10 mouse cellular contexts compared by ENCODE assay signal in genomic region chr7:66409433-66409832, GRCm38 (mm10). TPM values are rescaled to one million over a fixed set of nuclear protein-coding genes. Genes with fewer than 3 reads are reported as not detected.
DNase-seq lines count a peak whose midpoint lies in the region; ATAC-seq and TF ChIP-seq lines count a peak whose summit lies in the region.
"Had no signal": no experiment of that assay in that cellular context is flagged by ENCODE, and none has a peak within 500 bp of the region (broad histone marks: within the 10 kb centered on the region; RNA-seq: fewer than 3 reads in every experiment).

No protein-coding gene starts in this region.

- no peaks in the 10 kb centered on the region for H3K36me3 ChIP-seq in kidney, postnatal 0 days (ENCODE audit: insufficient read depth, low read length)
- H3K36me3 ChIP-seq in kidney, embryonic 14.5 days (ENCODE audit: control insufficient read depth, insufficient read depth, low read length), result no peaks in the 10 kb centered on the region
- no peaks in the 10 kb centered on the region for H3K36me3 ChIP-seq in ES-E14 (ENCODE audit: control insufficient read depth, insufficient read depth, low read length, poor library complexity, severe bottlenecking)
- H3K36me3 ChIP-seq in forebrain, embryonic 16.5 days (ENCODE audit: control insufficient read depth, insufficient read depth), result no peaks in the 10 kb centered on the region
- H3K36me3 ChIP-seq in midbrain, embryonic 12.5 days, result no peaks in the 10 kb centered on the region
- H3K36me3 ChIP-seq in thymus, adult 2 months (ENCODE audit: control insufficient read depth, insufficient read depth, low read length), result no peaks in the 10 kb centered on the region
- H3K36me3 ChIP-seq: stomach, embryonic 15.5 days had no signal

- 68% methylated on average over 6 of the region's 6 CpGs for WGBS in kidney, postnatal 0 days
- WGBS in kidney, embryonic 14.5 days, result 74% methylated on average over 6 of the region's 6 CpGs
- 69% methylated on average over 6 of the region's 6 CpGs for WGBS in forebrain, embryonic 16.5 days
- 67% methylated on average over 6 of the region's 6 CpGs for WGBS in midbrain, embryonic 12.5 days
- 77% methylated on average over 6 of the region's 6 CpGs for WGBS in thymus, adult 2 months

- no peak overlapping the region for H3K27ac ChIP-seq in kidney, postnatal 0 days
- H3K27ac ChIP-seq in kidney, embryonic 14.5 days (ENCODE audit: low read depth, low read length), result no peak overlapping the region
- no peak overlapping the region for H3K27ac ChIP-seq in ES-E14 (ENCODE audit: insufficient read depth, low read depth, low read length, poor library complexity, severe bottlenecking)
- no peak overlapping the region for H3K27ac ChIP-seq in forebrain, embryonic 16.5 days (ENCODE audit: low read length)
- H3K27ac ChIP-seq in midbrain, embryonic 12.5 days (replicated peaks), result no peak overlapping the region
- H3K27ac ChIP-seq in thymus, adult 2 months (ENCODE audit: control insufficient read depth, insufficient read depth, low read length), result no peak overlapping the region
- H3K27ac ChIP-seq: stomach, embryonic 15.5 days had no signal

- DNase-seq in kidney, postnatal 0 days (ENCODE audit: low spot score), result peak; percentile 82
- DNase-seq in A20 (ENCODE audit: low read depth, low spot score) (peak; percentile 42), ES-E14 (ENCODE audit: low read depth, low spot score) (no peak)
- no peak for DNase-seq in thymus, postnatal 4 days
- no peak for DNase-seq in thymus, adult 2 months

- in situ Hi-C loops in ES-E14 (cut with MboI; ENCODE audit: low sequenced_read_pairs in 2 of 2, unreplicated experiment in 2 of 2), result loop anchor here in 1 of 2 experiments (25.0 kb wide), 1 partner anchor 253 kb away; no protein-coding TSS in a partner anchor

- no peak overlapping the region for H3K9ac ChIP-seq in kidney, postnatal 0 days (ENCODE audit: low read depth, low read length)
- no peak overlapping the region for H3K9ac ChIP-seq in kidney, embryonic 14.5 days (ENCODE audit: low read depth, low read length)
- no peak overlapping the region for H3K9ac ChIP-seq in ES-E14 (ENCODE audit: insufficient read depth, low read depth, low read length, poor library complexity, severe bottlenecking)
- H3K9ac ChIP-seq in forebrain, embryonic 16.5 days (replicated peaks; ENCODE audit: low read depth, low read length), result no peak overlapping the region
- no peak overlapping the region for H3K9ac ChIP-seq in midbrain, embryonic 12.5 days (replicated peaks)
- H3K9ac ChIP-seq: stomach, embryonic 15.5 days had no signal

- TF ChIP-seq CTCF in kidney, postnatal 0 days (IDR thresholded peaks at IDR 0.05; ENCODE audit: low read depth), result peak; percentile 92
- TF ChIP-seq CTCF in thymus, adult 2 months (IDR thresholded peaks at IDR 0.05; ENCODE audit: borderline replicate concordance, control insufficient read depth, extremely low read depth, insufficient read depth, low read length, poor library complexity), result no peak

- H3K27me3 ChIP-seq in kidney, postnatal 0 days (ENCODE audit: insufficient read depth, low read length), result no peaks in the 10 kb centered on the region
- H3K27me3 ChIP-seq in kidney, embryonic 14.5 days (ENCODE audit: control insufficient read depth, insufficient read depth, low read length), result no peaks in the 10 kb centered on the region
- H3K27me3 ChIP-seq in forebrain, embryonic 16.5 days (replicated peaks; ENCODE audit: control insufficient read depth, insufficient read depth, low read length), result no peaks in the 10 kb centered on the region
- H3K27me3 ChIP-seq in midbrain, embryonic 12.5 days, result no peaks in the 10 kb centered on the region
- no peaks in the 10 kb centered on the region for H3K27me3 ChIP-seq in thymus, adult 2 months (ENCODE audit: control insufficient read depth, insufficient read depth, low read length)
- H3K27me3 ChIP-seq: stomach, embryonic 15.5 days had no signal

- H3K4me2 ChIP-seq in kidney, postnatal 0 days (ENCODE audit: low read length), result no peak overlapping the region
- H3K4me2 ChIP-seq in kidney, embryonic 14.5 days (replicated peaks; ENCODE audit: low read depth, low read length), result no peak overlapping the region
- H3K4me2 ChIP-seq in forebrain, embryonic 16.5 days (ENCODE audit: low read length), result no peak overlapping the region
- no peak overlapping the region for H3K4me2 ChIP-seq in midbrain, embryonic 12.5 days (replicated peaks)
- H3K4me2 ChIP-seq: stomach, embryonic 15.5 days had no signal

- H3K4me3 ChIP-seq in kidney, postnatal 0 days (replicated peaks; ENCODE audit: low read depth, low read length), result no peak overlapping the region
- H3K4me3 ChIP-seq in kidney, embryonic 14.5 days (ENCODE audit: low read length), result no peak overlapping the region
- no peak overlapping the region for H3K4me3 ChIP-seq in ES-E14 (ENCODE audit: insufficient read depth in 1 of 2, low read depth in 1 of 2, low read length in 2 of 2, poor library complexity in 1 of 2, severe bottlenecking in 1 of 2)
- H3K4me3 ChIP-seq in forebrain, embryonic 16.5 days (replicated peaks; ENCODE audit: low read length), result no peak overlapping the region
- H3K4me3 ChIP-seq in midbrain, embryonic 12.5 days, result no peak overlapping the region
- no peak overlapping the region for H3K4me3 ChIP-seq in thymus, adult 2 months (ENCODE audit: control insufficient read depth, insufficient read depth, low read length)
- H3K4me3 ChIP-seq: stomach, embryonic 15.5 days had no signal

- peak; percentile 52; the same call in 1 of the 2 replicates for ATAC-seq in kidney, postnatal 0 days (replicated peaks; ENCODE audit: low FRiP score, low read depth)
- ATAC-seq in kidney, embryonic 14.5 days (ENCODE audit: low FRiP score, low TSS enrichment), result no peak; the same call in 1 of the 2 replicates
- ATAC-seq in forebrain, embryonic 16.5 days, result peak; percentile 41; the same call in 1 of the 2 replicates
- ATAC-seq in midbrain, embryonic 12.5 days (ENCODE audit: low FRiP score, low read depth), result peak; percentile 41; the same call in 1 of the 2 replicates

- H3K4me1 ChIP-seq in kidney, postnatal 0 days (replicated peaks; ENCODE audit: insufficient read depth, low read length), result no peaks in the 10 kb centered on the region
- 0 out of 2 replicates have a peak, but pooled peaks cover 4% of the 10 kb centered on the region for H3K4me1 ChIP-seq in kidney, embryonic 14.5 days (ENCODE audit: control insufficient read depth, insufficient read depth, low read length)
- peaks cover 0 to 2% of the 10 kb centered on the region in 2 experiments; a peak in 1 of 4 replicates for H3K4me1 ChIP-seq in ES-E14 (ENCODE audit: control insufficient read depth in 2 of 2, insufficient read depth in 2 of 2, low read length in 2 of 2, poor library complexity in 1 of 2)
- H3K4me1 ChIP-seq in forebrain, embryonic 16.5 days (replicated peaks; ENCODE audit: control insufficient read depth, insufficient read depth, low read length), result peaks cover 3% of the 10 kb centered on the region; the same call in 1 of the 2 replicates
- no peaks in the 10 kb centered on the region for H3K4me1 ChIP-seq in midbrain, embryonic 12.5 days
- H3K4me1 ChIP-seq in thymus, adult 2 months (replicated peaks; ENCODE audit: control insufficient read depth, insufficient read depth, low read length), result no peaks in the 10 kb centered on the region
- H3K4me1 ChIP-seq: stomach, embryonic 15.5 days had no signal

- no peaks in the 10 kb centered on the region for H3K9me3 ChIP-seq in kidney, postnatal 0 days (replicated peaks; ENCODE audit: low read length)
- no peaks in the 10 kb centered on the region for H3K9me3 ChIP-seq in kidney, embryonic 14.5 days (ENCODE audit: control insufficient read depth, low read length)
- H3K9me3 ChIP-seq in ES-E14 (ENCODE audit: control insufficient read depth, insufficient read depth, low read depth, low read length), result no peaks in the 10 kb centered on the region
- no peaks in the 10 kb centered on the region for H3K9me3 ChIP-seq in forebrain, embryonic 16.5 days (ENCODE audit: control insufficient read depth, low read length)
- H3K9me3 ChIP-seq in midbrain, embryonic 12.5 days, result no peaks in the 10 kb centered on the region
- H3K9me3 ChIP-seq: stomach, embryonic 15.5 days had no signal

- no peak for TF ChIP-seq POLR2A in thymus, adult 2 months (IDR thresholded peaks at IDR 0.05; ENCODE audit: control insufficient read depth, extremely low read depth, insufficient read depth, low read length, poor library complexity)

TF ChIP-seq in ES-E14, 5 proteins besides CTCF, POLR2A, EP300 and RAD21:
- TF ChIP-seq HCFC1 (IDR thresholded peaks at IDR 0.05; ENCODE audit: borderline replicate concordance, insufficient read depth, low read length), result no peak
- TF ChIP-seq ZNF384 (IDR thresholded peaks at IDR 0.05; ENCODE audit: low read depth, low read length), result no peak
- TF ChIP-seq CHD2 (IDR thresholded peaks at IDR 0.05; ENCODE audit: low read depth, low read length), result no peak
- no peak for TF ChIP-seq MAFK (IDR thresholded peaks at IDR 0.05; ENCODE audit: insufficient read depth, low read depth, low read length)
- TF ChIP-seq ZC3H11A (IDR thresholded peaks at IDR 0.05; ENCODE audit: borderline replicate concordance, low read depth, low read length), result peak; percentile 30; the same call in 1 of the 2 replicates

RNA-seq across cellular contexts. Expression of gene Aldh1a3, which starts 17.9 kb away (rescaled TPM):
- 47.0 and 54.1 TPM in 2 replicates for polyA plus RNA-seq in kidney, postnatal 0 days (2015; fragmentation: Nextera tagmentation; extraction: Ambion mirVana)
- polyA plus RNA-seq in kidney, embryonic 14.5 days (2014; fragmentation: Nextera tagmentation; extraction: Ambion mirVana), result 30.4 and 41.7 TPM in 2 replicates
- total RNA-seq in ES-E14 (2012; rRNA removed), result 11.8 and 12.4 TPM in 2 replicates
- polyA plus RNA-seq in forebrain, embryonic 16.5 days (2015; fragmentation: Nextera tagmentation; extraction: Ambion mirVana), result 4.8 and 7.3 TPM in 2 replicates
- 0.60 and 1.4 TPM in 2 replicates for polyA plus RNA-seq in midbrain, embryonic 12.5 days (2016; fragmentation: Nextera tagmentation; extraction: Ambion mirVana)
- polyA plus RNA-seq in thymus, adult 2 months (2012; rRNA removed), result 1.5 and 1.8 TPM in 2 replicates

RNA-seq across cellular contexts. Expression of gene Lrrk1, which starts 21.3 kb away (rescaled TPM):
- 8.5 and 10.4 TPM in 2 replicates for polyA plus RNA-seq in kidney, postnatal 0 days (2015; fragmentation: Nextera tagmentation; extraction: Ambion mirVana)
- polyA plus RNA-seq in kidney, embryonic 14.5 days (2014; fragmentation: Nextera tagmentation; extraction: Ambion mirVana), result 9.3 and 12.4 TPM in 2 replicates
- total RNA-seq in ES-E14 (2012; rRNA removed), result 3.3 and 7.4 TPM in 2 replicates
- polyA plus RNA-seq in forebrain, embryonic 16.5 days (2015; fragmentation: Nextera tagmentation; extraction: Ambion mirVana), result 2.7 and 3.2 TPM in 2 replicates
- 5.0 and 6.9 TPM in 2 replicates for polyA plus RNA-seq in midbrain, embryonic 12.5 days (2016; fragmentation: Nextera tagmentation; extraction: Ambion mirVana)
- 24.0 and 29.9 TPM in 2 replicates for polyA plus RNA-seq in thymus, adult 2 months (2012; rRNA removed)

RNA-seq across cellular contexts. Expression of gene Gm10974, which starts 43.7 kb away (rescaled TPM):
- polyA plus RNA-seq in kidney, postnatal 0 days (2015; fragmentation: Nextera tagmentation; extraction: Ambion mirVana), result not detected in 2 replicates
- not detected in 2 replicates for polyA plus RNA-seq in kidney, embryonic 14.5 days (2014; fragmentation: Nextera tagmentation; extraction: Ambion mirVana)
- not detected in 2 replicates for total RNA-seq in ES-E14 (2012; rRNA removed)
- not detected in 2 replicates for polyA plus RNA-seq in forebrain, embryonic 16.5 days (2015; fragmentation: Nextera tagmentation; extraction: Ambion mirVana)
- not detected in 2 replicates for polyA plus RNA-seq in midbrain, embryonic 12.5 days (2016; fragmentation: Nextera tagmentation; extraction: Ambion mirVana)
- not detected in 2 replicates for polyA plus RNA-seq in thymus, adult 2 months (2012; rRNA removed)
- polyA plus RNA-seq: limb, embryonic 11.5 days; stomach, embryonic 15.5 days had no signal

Comparison
In these comparisons a context has a peak if more than half of its experiments do, and no peak if none do; other contexts are left out.
1. DNase-seq: peak in kidney, postnatal 0 days (single experiment) and A20 (single experiment); none in ES-E14 (single experiment), thymus, postnatal 4 days (single experiment) and thymus, adult 2 months (single experiment).